Mouse (Mus musculus) intestine, embryonic 14.5 days (tissue): ENCODE measurements around the gene Ccdc151. TPM values are rescaled to one million over a fixed set of nuclear protein-coding genes. Genes with fewer than 3 reads are reported as not detected.

Source experiments
- ATAC-seq: fragments of 200-750 bp; cut with Nextera tagmentation; replicated peaks from 2 replicates; pipeline ENCODE4 v1.8.0; 2017; ENCODE audit warnings: low read depth, moderate number of reproducible peaks, moderate TSS enrichment, moderate library complexity; ENCODE audit not compliant: low FRiP score, low TSS enrichment
- DNase-seq: peaks from one replicate; pipeline ENCODE4 v3.0.0-alpha.2; 2018; ENCODE audit warnings: low spot score
- H3K27ac ChIP-seq: fragments of 300-500 bp; sonication (generic); 2 replicates; pipeline ENCODE4 v1.5.1; 2014; ENCODE audit warnings: low read depth, mild to moderate bottlenecking, control low read depth
- H3K27me3 ChIP-seq: fragments of 300-500 bp; sonication (generic); replicated peaks from 2 replicates; pipeline ENCODE4 v1.6.1; 2014; ENCODE audit warnings: low read length, control low read depth; ENCODE audit not compliant: control insufficient read depth, insufficient read depth
- H3K36me3 ChIP-seq: fragments of 300-500 bp; sonication (generic); 2 replicates; pipeline ENCODE4 v1.6.1; 2014; ENCODE audit warnings: low read length, control low read depth; ENCODE audit not compliant: control insufficient read depth, insufficient read depth
- H3K4me1 ChIP-seq: fragments of 300-500 bp; sonication (generic); replicated peaks from 2 replicates; pipeline ENCODE4 v1.6.1; 2014; ENCODE audit warnings: low read length, control low read depth, mixed read lengths; ENCODE audit not compliant: control insufficient read depth, insufficient read depth
- H3K4me2 ChIP-seq: fragments of 300-500 bp; sonication (generic); 2 replicates; pipeline ENCODE4 v1.6.1; 2014; ENCODE audit warnings: low read length
- H3K4me3 ChIP-seq: fragments of 300-500 bp; sonication (generic); 2 replicates; pipeline ENCODE4 v1.5.1; 2014; ENCODE audit warnings: low read depth, low read length, control low read depth, mixed read lengths
- H3K9ac ChIP-seq: fragments of 300-500 bp; sonication (generic); 2 replicates; pipeline ENCODE4 v1.6.1; 2014; ENCODE audit warnings: mild to moderate bottlenecking, low read length
- H3K9me3 ChIP-seq: fragments of 300-500 bp; sonication (generic); 2 replicates; pipeline ENCODE4 v1.6.1; 2016; ENCODE audit warnings: low read length, control low read depth; ENCODE audit not compliant: control insufficient read depth
- WGBS: fragments of 180-500 bp; shearing (Covaris S2); extraction: QIAGEN DNeasy Blood & Tissue Kit; methylation state at CpG from one replicate; pipeline ENCODE4 v1.1.7; 2014; 5-methylcytosine and 5-hydroxymethylcytosine counted together
- polyA plus RNA-seq: library from polyadenylated mRNA; unstranded; fragments of >200 nt; fragmentation: Nextera tagmentation; extraction: Ambion mirVana; gene quantifications from 2 replicates; pipeline ENCODE4 v1.2.1, GENCODE M21; 2014

Ccdc151 gene
- polyA plus RNA-seq, 1 experiment from 2014 or later = 0.95 TPM

GRCm38 (mm10) chr9:22004546-22004945, 2.1 kb upstream of the Ccdc151 start:
- DNase-seq = no peak
- WGBS = 90% methylated on average over 12 of the region's 12 CpGs
- Histone ChIP-seq H3K9ac (no peak overlapping the region), H3K4me1 (peaks cover 10% of the 10 kb centered on the region), H3K36me3 (peaks cover 53% of the 10 kb centered on the region), H3K9me3 (no peaks in the 10 kb centered on the region), H3K27me3 (no peaks in the 10 kb centered on the region), H3K4me3 (no peak overlapping the region), H3K27ac (no peak overlapping the region), H3K4me2 (no peak overlapping the region)
- ATAC-seq = no peak

GRCm38 (mm10) chr9:22003163-22003554, 725 bp upstream of the Ccdc151 start:
- Histone ChIP-seq H3K4me3 (peak overlapping the region; percentile 85), H3K36me3 (peaks cover 39% of the 10 kb centered on the region), H3K27ac (peak overlapping the region; percentile 76), H3K9me3 (no peaks in the 10 kb centered on the region), H3K4me1 (peaks cover 10% of the 10 kb centered on the region), H3K4me2 (peak overlapping the region; percentile 85), H3K9ac (peak overlapping the region; percentile 63), H3K27me3 (no peaks in the 10 kb centered on the region)
- ATAC-seq = peak; percentile 37
- under 1% methylated on average over 18 of the region's 18 CpGs for WGBS
- DNase-seq = no peak

DNA sequence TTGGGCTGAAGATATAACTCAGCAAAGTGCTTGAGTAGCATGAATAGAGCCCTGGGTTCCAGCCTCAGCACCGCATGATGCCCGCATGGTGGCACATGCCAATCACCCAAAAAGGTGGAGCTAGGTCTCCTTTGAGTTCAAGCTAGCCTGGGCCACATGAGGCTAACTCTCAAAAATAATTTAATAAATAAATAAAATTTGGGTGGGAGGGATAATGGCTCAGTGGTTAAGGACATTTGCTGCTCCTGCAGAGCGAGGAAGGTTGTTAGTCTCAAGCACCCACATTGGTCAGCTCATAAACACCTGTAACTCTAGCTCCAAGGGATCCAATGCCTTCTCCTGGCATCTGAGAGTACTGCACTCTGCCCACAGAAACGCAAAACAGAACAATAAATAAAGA, 801 bp downstream of the Ccdc151 start:
- DNase-seq (no peak), ATAC-seq (no peak)
- no peaks in the 10 kb centered on the region for H3K9me3 ChIP-seq
- no peak overlapping the region for H3K9ac ChIP-seq
- H3K27me3 ChIP-seq = no peaks in the 10 kb centered on the region
- no peak overlapping the region for H3K27ac ChIP-seq
- peaks cover 10% of the 10 kb centered on the region for H3K4me1 ChIP-seq
- no peak overlapping the region for H3K4me3 ChIP-seq
- 84% methylated on average over 4 of the region's 4 CpGs for WGBS
- H3K36me3 ChIP-seq = peaks cover 24% of the 10 kb centered on the region
- H3K4me2 ChIP-seq = no peak overlapping the region; the same call in 1 of the 2 replicates

DNA sequence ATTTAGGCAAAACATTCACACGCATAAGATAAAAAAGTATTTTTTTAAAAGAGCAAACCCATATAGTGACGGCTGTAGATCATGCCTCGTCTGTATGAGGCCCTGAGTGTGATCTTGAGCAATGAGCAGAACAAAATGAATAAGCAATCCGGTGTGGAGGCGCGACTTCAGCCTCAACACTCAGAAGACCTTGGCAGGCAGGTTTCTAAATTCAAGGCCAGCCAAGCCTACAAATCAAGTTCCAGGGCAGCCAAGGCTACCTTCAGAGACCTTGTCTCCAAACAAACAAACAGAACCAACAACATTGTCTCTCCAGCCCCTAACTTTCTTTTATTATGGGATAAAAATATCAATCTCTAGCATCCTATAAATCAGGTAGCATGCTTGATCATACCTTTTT, 2.1 kb downstream of the Ccdc151 start:
- 93% methylated on average over 6 of the region's 6 CpGs for WGBS
- Histone ChIP-seq H3K27me3 (no peaks in the 10 kb centered on the region), H3K4me3 (no peak overlapping the region), H3K9ac (no peak overlapping the region), H3K36me3 (peaks cover 11% of the 10 kb centered on the region), H3K9me3 (no peaks in the 10 kb centered on the region), H3K4me2 (no peak overlapping the region), H3K4me1 (peaks cover 10% of the 10 kb centered on the region), H3K27ac (no peak overlapping the region)
- no peak for ATAC-seq
- no peak for DNase-seq

- no peak overlapping the region for H3K4me3 ChIP-seq
- DNase-seq (no peak), ATAC-seq (no peak)
- H3K9ac ChIP-seq = no peak overlapping the region
- peaks cover 16% of the 10 kb centered on the region for H3K27me3 ChIP-seq
- no peak overlapping the region for H3K4me2 ChIP-seq
- H3K36me3 ChIP-seq = no peaks in the 10 kb centered on the region
- 87% methylated on average over 3 of the region's 3 CpGs for WGBS
- no peaks in the 10 kb centered on the region for H3K9me3 ChIP-seq
- H3K4me1 ChIP-seq = no peaks in the 10 kb centered on the region
- H3K27ac ChIP-seq = no peak overlapping the region
These were observed 6.1 kb downstream of the Ccdc151 start for GRCm38 (mm10) chr9:21996178-21996867.

DNA sequence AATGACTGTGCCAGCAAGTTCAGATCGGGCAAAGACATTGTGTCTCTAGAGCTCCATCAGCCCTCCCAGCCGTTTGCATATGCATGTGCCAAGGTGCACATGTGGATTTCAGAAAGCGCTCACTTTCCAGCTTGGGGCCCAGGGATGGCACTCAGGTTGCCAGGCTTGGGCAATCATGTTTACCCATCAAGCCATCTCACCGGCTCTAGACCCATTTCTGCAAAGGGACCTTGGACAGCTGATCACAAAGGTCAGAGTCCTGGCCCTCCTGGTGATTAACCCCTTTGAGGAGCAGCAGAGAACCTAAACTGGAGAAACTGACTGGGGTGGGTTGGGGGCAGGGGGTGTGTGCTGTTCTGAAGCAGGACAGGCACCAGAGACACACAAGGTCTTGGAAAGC, 10.2 kb downstream of the Ccdc151 start:
- H3K9ac ChIP-seq = no peak overlapping the region
- DNase-seq (no peak), ATAC-seq (no peak)
- H3K9me3 ChIP-seq = no peaks in the 10 kb centered on the region
- H3K4me3 ChIP-seq = no peak overlapping the region
- 70% methylated on average over 4 of the region's 4 CpGs for WGBS
- H3K27me3 ChIP-seq = peaks cover 57% of the 10 kb centered on the region
- H3K36me3 ChIP-seq = no peaks in the 10 kb centered on the region
- no peak overlapping the region for H3K27ac ChIP-seq
- H3K4me2 ChIP-seq = no peak overlapping the region
- H3K4me1 ChIP-seq = peaks cover 12% of the 10 kb centered on the region; the same call in 1 of the 2 replicates

- H3K27me3 ChIP-seq = peaks cover 75% of the 10 kb centered on the region
- peak within 1 kb of the TSS; percentile 44 for H3K4me3 ChIP-seq
- H3K9me3 ChIP-seq = no peaks in the 10 kb centered on the region
- peak within 1 kb of the TSS; percentile 61 for H3K4me2 ChIP-seq
- no peak within 1 kb of the TSS for H3K27ac ChIP-seq
- peaks cover 12% of the 10 kb centered on the region; the same call in 1 of the 2 replicates for H3K4me1 ChIP-seq
- H3K36me3 ChIP-seq = no peaks in the 10 kb centered on the region
- H3K9ac ChIP-seq = peak within 1 kb of the TSS; percentile 29
- peak; percentile 29; the same call in 1 of the 2 replicates for ATAC-seq
- peak; percentile 65 for DNase-seq
- 1% methylated on average over 35 of the region's 42 CpGs for WGBS
These were observed 13.0 kb downstream of the Ccdc151 start, which contains the start of gene Rgl3 for GRCm38 (mm10) chr9:21989230-21990110. Gene Rgl3, minus strand, starts transcription at chr9:21989446.

- no peak overlapping the region for H3K27ac ChIP-seq
- peak; percentile 64 for DNase-seq
- peak overlapping the region; percentile 61 for H3K4me2 ChIP-seq
- peaks cover 75% of the 10 kb centered on the region for H3K27me3 ChIP-seq
- ATAC-seq = peak; percentile 34; the same call in 1 of the 2 replicates
- H3K4me1 ChIP-seq = peaks cover 12% of the 10 kb centered on the region; the same call in 1 of the 2 replicates
- peak overlapping the region; percentile 44 for H3K4me3 ChIP-seq
- H3K9me3 ChIP-seq = no peaks in the 10 kb centered on the region
- H3K36me3 ChIP-seq = no peaks in the 10 kb centered on the region
- WGBS = 1% methylated on average over 32 of the region's 32 CpGs
- H3K9ac ChIP-seq = peak overlapping the region; percentile 29
These were observed 13.9 kb downstream of the Ccdc151 start for GRCm38 (mm10) chr9:21988421-21989101.
